Mouse (Mus musculus): ENCODE results near the gene Cacna1d.

The Cacna1d gene

DNA sequence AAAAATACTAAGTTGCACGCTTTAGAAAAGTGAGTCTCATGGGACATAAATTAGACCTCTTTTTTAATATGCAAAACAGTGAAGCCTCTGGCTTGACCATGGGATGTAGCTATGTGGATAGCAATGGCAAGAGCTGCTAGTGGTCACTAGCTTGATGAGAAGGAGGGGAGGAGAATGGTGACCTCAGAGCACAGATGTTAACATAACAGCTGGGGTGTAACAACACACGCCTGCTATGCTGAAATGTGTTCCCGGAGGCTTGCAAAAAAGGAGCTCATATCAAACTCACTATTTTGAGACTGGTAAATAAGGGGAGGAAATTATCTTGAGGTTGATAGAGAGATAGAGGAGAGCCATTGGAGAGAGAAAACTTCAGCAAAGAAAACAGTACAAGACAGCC is 32.4 kb downstream of the Cacna1d start:
- DNase-seq (ENCODE audit: low spot score in 2 of 2) = no peak

DNA sequence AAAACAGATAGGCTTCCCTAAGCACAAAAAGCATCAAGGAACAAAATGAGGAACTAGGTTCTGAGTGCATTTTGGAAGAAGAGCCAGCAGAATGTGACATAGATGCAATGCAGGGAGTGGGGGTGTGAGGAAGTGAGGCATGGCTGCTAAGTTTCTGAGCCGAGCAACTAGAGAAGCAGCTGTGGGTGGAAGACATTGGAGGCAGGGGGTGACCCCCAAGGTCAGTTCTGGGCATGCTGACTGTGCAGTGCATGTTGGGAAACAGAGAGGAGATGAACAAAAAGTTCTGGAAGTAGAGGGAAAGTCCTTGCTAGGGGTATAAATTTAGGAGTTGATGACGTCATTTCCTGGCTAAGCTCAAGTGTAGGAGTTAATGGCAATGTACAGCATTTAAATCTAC is 33.4 kb downstream of the Cacna1d start:
- peak; percentile 43 to 67 for DNase-seq (ENCODE audit: low spot score in 2 of 2)

DNA sequence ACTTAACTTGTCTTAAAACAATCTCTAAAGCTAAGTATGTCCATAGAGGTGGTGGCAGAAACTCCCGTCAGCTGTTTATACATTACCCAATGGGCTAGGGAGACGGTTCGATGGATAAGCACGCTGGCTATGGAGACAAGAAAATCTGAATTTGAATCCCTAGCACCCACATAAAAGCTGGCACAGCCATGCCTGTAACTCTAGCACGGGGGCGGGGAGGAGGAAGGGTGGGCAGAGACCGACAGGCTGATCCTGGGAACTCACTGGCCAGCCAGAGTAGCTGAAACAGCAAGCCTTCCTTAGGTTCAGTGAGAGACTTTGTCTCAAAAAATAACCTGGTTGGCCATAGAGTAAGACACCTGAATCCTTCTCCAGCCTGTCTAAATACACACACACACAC is 33.8 kb downstream of the Cacna1d start:
- DNase-seq (ENCODE audit: low spot score in 2 of 2) = no peak

DNA sequence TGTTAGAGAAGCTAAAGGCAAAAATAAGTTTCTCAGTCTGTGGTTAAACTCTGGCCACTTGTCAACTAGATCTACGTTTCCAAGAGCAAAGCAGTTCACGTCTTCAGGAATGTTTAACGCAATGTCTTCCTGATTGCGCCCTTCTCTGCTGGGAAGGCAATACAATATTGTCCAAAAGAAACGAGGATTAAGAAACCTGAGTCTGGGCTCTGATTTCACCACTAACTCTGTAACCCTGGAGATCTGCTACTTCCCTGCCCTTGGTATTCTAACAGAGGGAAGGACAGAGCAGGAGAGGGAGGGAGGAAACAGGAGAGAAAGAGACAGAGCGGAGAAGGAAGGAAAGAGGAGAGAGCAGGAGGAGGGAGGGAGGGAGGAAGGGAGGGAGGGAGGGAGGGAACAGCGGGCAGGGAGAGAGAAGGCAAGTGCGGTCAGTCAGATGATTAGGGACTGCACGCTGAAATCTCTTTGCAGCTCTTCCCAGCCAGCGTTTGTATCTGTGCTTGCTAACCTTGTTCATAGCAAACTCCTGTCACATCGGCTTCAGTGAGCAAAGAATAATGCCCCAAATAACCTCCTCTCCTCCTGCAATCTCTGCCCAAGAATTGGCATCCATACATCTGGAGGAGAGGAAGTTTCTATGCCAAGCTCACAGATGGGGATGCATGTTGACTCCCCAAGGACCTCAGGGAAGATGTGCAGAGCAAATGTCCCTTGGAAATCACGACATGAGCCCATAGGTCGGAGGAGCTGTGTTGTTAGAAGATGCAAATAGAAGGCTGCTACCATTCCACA is 35.3 kb downstream of the Cacna1d start:
- DNase-seq (ENCODE audit: low spot score in 2 of 2) = no peak

DNA sequence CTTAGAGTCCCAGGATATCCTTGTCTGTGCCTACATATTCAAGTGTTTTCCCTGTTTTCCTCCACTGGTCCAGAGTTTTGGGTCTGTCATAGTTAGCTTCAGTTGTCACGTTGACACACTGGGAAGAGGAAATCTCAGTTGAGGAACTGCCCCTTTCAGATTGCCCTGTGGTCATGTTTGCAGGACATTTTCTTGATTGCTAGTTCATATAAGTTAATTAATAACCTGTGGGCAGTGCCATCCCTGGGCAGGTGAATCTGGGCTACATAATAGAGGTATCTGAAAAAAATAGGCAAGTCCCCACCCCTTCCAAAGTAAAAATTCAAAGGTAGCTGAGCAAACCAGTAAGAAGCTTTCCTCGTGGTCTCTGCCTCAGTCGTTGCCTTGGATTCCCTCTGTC is 51.3 kb downstream of the Cacna1d start:
- no peak for DNase-seq (ENCODE audit: low spot score in 2 of 2)

DNA sequence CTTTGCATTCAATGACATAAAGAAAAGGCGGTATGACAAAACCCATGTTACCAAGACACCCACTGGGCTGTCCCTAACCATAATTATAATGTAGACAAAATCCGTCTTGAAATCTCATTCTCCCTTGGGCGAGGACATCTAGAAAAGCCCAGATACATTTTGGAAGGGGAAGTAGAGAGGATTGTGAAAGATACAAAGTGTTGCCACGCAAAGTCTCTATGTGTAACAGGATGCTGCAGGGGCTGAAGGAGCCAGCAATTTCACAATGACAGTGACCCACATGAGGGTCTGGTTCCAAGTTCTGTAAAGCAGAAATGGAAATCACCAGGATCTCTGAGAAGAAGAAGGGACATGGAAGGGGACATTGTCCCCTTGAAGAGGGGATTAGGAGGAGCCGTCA is 55.9 kb downstream of the Cacna1d start:
- no peak for DNase-seq (ENCODE audit: low spot score in 2 of 2)

DNA sequence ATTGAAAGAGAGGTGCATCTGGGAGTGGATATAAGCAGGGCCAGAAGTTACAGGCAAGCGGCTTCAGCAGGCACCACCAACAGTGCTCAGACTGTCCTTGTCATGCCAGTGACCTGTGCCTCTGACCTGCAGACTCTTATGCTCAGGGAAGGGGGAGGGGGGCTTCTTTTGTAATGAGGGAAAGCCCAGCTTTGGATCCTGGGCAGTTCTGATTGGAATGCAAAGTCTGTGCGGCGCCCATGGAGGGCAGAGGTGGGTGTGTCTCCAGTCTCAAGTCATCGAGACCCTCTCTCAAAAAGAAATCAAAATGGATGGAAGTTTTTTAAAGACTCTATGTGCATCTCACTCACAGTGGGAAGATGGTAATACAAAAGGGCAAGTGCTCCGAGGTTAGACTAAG is 60.8 kb downstream of the Cacna1d start:
- no peak for DNase-seq (ENCODE audit: low spot score in 2 of 2)

DNA sequence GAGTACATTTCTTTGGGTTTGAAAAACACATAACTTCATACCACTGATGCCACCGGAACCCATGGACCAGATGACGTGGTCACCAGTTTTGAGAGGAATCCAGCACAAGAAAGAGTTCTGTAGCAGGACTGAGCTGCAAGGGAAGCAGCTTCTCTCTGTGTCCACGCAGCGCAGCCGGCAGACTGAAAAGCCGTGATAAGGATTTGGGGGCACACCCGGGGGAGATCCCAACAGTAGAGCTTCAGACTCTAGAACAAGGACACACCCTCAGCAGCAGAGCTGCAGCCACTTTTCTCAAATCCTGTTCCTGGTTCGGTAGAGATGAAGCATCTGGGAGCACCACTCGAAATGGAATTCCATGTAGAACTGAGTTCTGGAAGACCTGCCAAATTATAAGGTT is 61.2 kb downstream of the Cacna1d start:
- DNase-seq (ENCODE audit: low spot score in 2 of 2) = no peak

DNA sequence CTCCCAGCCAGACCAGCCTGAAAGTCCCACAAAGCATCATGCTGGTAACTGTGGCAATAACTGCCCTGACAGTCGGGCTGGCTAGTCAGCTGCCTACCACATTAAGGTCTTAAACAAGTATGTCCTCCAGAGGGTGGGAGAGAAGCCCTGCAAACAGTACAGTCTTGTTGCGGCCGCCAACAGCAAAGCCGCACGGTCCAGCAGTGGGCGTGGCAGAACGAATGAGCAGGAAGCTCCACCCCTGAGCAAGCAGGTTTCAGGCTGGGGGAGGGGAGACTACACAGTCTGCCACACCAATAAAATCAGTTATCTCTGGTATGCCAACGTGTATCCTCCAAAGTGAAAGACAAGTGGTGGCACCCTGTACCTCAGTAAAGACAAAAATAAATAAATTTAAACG is 61.6 kb downstream of the Cacna1d start:
- peak in 1 of 2 experiments; percentile 20 for DNase-seq (ENCODE audit: low spot score in 2 of 2)

DNA sequence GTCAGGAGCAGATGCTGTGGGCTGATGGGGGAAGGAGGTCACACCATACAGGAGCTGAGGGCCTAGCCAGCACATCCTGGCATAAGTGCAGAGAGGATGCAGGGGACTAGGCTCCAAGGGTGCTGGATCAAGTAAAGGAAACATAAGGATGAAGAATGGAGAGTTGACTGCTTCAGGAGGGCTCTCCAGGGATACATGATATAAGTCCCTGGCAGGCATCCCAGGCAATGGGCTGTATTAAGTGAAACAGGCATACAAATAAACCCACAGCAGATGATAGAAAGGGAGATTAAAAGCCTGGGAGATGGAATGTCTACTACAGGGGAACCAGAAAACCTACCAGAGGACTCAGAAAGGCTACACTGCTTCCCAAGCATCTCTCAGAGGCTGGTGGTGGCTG is 62.5 kb downstream of the Cacna1d start:
- DNase-seq (ENCODE audit: low spot score in 2 of 2) = no peak

DNA sequence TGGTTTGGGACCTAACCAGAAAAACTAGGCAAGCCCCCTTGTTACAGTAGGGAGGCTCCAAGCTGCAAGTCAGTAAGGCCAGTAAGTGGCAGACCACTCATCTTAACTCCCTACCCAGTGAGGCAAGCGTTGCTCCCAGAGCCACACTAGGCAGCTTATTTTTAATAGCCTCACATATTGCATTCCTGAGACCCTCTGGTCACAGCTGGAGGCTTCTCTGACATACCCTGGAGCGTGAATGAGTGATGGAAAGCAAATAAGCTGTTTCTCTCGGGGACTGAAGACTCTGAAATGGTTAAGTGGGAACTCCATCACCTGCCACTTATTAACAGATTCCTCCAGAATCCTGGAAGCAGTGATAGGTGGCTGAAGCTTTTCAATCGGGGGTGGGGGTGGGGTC is 65.4 kb downstream of the Cacna1d start:
- DNase-seq (ENCODE audit: low spot score in 2 of 2) = no peak

DNA sequence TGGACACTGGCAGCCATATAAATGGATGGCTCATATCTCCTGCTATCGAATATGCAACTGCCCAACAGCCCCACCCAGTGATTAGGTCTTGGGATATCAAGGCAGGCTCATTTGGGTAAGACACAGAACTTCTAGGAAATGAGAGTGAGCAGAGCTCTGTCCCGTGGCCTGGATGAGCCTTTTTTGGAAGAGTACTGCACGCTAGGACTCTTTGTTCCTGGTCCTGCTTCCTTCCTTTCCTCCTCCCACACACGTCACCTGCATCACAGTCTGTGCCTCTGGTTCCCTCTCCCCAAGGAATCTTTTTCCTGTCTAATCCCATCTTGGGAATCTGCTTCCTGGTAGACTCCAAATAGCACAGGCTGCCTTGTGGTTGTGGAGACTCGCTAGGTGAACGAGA is 66.1 kb downstream of the Cacna1d start:
- no peak for DNase-seq (ENCODE audit: low spot score in 2 of 2)

DNA sequence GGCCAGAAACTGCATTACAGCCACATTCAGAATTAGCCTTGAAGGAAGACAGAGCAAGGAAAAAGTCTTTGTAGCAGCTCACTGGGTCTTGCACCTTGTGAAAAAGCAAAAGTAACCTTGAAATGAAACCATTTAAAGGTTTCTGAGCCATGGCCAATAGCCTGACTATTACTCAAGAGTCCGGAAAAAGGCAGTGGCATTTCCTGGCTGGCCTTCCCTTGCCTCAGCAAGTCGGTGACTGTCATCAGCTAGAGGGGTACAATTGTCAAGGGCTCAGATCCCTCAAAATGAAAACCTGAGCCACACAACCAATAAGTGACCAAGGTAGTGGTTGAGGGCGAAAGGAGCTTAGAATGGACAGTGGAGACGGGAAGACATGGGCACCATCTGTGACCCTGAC is 66.6 kb downstream of the Cacna1d start:
- DNase-seq (ENCODE audit: low spot score in 2 of 2) = no peak

DNA sequence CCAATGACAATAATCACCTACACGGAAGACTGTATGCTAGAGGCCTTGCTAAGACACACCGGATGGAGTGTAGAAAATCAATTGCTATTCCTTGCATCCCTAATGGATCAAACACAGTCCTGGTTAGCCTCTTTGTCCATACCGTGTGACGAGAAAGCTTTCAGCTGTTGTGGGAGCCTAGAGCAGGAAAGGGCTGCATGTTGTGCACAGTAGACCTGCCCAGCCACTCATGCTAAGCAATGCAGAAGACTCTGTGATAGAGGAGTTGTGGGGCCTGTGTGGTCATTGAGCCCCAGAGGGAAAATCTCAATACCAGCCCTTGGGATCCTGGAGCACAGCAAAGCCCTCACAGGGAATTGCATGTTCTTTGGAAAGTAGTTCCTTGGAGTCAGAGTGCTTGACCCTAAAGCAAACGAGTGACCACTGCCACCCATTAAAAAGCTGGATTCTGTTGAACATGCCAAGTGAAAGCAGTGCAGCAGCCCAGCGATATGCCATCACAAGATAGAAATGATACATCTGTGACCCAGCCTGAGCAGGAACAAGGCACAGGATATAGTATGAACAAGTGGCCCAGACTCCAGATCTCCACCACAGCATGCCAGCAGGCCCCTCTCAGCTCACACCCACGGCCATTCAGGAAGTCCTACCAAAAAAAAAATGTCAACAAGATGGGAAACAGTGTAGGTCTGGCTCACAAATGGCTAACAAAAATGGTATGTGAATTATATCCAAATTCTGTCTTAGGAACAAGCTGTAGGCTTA is 68.7 kb downstream of the Cacna1d start:
- no peak for DNase-seq (ENCODE audit: low spot score in 2 of 2)

DNA sequence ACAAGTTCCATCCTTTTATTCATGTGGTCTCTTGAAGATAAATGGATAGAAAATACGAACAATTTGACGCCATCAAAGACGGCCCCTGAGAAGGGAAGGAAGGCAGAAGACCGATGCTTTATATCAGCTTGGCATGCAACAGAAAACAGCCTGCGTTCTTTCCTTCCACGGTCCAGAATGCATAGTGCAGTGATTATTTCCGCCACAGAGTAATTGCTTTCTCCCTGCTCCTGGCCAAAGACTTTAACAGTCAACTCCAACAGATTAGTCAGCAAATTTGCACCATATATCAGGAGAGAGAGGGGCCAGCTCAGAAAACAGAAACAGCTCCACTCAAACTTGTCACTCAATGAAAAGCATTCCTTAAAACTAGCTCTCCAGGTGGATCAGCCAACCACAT is 71.8 kb downstream of the Cacna1d start:
- DNase-seq (ENCODE audit: low spot score in 2 of 2) = no peak

DNA sequence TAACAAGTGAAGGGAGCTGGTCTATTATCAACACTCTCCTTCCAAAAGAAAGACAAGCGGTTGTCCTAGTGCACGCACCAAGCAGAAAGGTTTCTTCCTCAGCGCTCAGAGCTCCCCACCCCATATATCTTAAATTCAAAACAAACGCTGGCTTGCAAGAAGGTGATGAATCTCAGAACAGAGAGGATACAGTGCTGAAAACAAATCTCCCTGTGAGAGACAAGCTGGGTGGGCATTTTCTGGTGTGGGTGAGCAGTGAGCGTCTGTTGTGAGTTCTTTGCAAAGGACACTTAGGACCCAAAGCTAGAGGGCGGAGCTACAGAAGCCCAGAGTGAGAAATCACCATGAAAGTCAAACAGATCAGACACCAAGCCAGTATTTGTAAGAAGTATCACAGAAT is 72.2 kb downstream of the Cacna1d start:
- no peak for DNase-seq (ENCODE audit: low spot score in 2 of 2)

DNA sequence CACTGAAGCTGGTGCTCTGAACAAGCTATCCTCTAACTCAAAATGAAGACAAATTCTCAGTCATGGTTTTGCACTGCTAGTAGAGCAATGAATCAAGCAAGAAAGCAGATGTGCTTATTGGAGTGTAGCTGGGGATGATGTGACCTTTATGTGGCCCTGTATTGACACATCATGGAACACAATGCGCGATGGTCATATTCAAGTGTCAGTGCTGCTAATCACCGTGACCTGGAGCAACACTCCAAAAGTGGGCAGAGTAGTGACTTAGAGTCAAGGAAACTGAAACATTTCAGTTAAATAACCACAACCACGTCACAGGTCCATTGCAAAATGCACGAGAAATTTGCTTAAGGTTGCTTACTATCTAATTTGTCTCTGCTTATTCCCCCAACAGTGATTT is 75.4 kb downstream of the Cacna1d start:
- DNase-seq (ENCODE audit: low spot score in 2 of 2) = no peak

DNA sequence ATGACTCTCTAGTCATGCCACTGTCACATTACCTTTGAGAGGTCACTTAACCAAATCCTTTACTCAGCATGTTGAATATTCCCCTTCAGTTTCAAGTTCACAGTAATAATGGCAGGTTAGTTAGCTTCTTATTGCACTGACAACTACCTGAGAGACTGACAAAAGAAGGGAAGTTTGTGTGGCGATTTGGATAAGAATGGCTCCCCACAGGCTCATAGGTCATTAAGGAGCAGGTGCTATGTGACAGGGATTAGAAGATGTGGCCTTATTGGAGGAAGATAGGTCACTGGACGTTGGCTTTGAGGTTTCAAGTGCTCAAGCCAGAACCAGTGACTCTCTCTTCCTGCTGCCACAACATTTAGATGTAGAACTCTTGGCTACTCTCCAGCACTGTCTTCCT is 77.1 kb downstream of the Cacna1d start:
- DNase-seq (ENCODE audit: low spot score in 2 of 2) = no peak

DNA sequence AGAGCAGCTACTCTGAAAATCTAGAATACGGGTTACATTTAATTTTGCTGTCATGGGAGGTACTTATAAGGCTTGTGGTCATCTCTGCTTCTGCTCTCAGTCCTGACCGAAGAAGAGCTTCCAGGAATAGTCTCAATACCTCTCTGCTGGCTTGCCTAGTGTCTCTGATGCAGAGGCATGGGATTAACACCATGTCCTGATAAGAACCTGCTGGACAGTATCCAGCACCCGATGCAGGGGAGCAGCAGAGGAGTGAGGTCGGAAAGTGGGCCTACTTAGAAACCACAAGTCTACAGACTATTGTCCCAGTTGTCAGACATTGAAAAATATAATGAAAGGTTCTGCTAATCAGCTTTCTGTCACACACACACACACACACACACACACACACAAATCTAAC is 81.9 kb downstream of the Cacna1d start:
- no peak for DNase-seq (ENCODE audit: low spot score in 2 of 2)

DNA sequence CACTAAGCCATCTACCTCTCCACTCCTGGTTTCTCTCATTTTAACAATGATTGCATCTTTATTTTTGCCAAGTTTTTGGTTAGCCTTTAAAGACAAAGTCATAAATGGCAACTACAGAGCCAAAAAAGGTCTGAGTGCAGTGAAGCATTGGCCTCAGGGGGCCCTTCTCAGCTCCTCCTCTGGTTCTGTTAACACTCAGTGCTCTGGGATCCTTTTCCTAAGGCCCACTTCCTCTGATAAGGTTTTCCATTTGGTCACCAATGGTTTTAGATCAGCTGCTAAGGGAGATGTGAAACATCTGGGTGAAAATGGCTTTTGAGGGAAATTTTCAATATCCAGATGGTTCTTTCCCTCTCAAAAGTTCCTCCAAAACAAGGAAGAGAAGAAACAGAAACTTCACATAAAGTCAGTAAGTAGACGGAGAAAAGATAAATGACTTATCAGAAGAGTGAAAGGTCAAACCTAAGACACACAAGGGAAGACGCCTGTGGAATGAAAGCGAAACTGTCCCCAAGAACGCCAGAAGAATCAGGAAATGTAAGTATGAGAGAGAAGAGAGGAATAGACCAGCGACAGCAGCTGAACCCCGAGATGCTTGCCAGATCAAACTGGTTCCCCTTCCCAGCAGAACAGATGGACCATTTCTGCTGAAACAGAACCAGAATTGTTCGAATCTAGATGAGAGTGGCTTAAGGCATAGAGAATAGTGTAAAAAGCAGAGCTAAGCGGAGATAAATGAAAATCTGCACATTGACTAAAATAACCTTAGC is 85.6 kb downstream of the Cacna1d start:
- no peak for DNase-seq (ENCODE audit: low spot score in 2 of 2)

DNA sequence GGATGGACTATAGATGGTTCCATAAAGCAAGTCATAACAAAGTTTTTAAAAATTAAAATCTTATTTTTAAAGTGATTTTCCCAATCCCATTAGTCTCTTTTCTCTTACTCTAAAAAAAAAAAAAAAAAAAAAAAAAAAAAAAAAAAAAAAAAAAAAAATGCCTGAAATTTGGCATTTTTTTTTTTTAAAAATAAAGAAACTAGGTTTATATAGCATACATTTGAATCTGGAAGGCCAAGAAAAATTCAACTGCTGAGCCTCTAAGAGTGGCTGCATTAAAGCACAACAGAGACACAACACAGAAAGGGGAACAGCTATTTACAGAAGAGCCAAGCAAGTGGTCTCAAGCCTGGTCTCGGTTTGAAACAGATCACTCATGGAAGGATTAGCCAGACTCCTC is 112.9 kb downstream of the Cacna1d start:
- no peak for DNase-seq (ENCODE audit: low spot score in 2 of 2)

DNA sequence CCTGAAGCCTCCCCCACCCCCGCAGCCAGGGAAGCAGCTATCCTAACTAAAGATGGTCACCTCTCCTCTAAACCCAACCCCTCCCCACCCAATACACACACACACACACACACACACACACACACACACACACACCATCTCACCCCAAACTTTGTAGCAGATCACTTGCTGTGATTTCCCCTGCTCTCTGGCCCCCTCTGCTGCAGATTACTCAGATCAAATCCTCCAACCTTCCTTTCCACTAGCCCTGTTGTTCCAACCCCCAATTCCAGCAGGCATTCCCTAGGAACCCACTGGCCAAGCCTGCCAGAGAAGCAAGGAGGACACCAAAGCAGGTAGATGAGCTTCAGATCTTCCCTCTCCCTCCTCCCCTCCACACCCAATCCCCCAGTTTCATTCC is 118.4 kb downstream of the Cacna1d start:
- peak in 1 of 2 experiments; percentile 52 for DNase-seq (ENCODE audit: low spot score in 2 of 2)

DNA sequence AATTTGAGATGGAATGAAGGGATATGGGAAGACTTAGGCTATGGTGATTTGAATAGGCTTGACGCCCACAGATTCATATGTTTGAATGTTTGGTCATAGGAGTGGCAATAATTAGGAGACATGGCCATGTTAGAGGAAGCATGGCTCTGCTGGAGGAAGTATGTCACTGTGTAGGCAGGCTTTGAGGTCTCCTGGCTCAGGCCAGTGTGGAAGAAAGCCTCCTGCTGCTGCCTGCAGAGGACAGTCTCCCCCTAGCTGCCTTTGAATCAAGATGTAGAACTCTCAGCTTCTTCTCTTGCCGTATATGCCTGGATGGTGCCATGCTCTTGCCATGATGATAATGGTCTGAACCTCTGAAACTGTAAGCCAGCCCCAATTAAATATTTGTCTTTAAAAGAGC is 120.2 kb downstream of the Cacna1d start:
- peak in 1 of 2 experiments; percentile 47 for DNase-seq (ENCODE audit: low spot score in 2 of 2)
